Mouse (Mus musculus): ENCODE measurements around the gene Nfib. TPM values are rescaled to one million over a fixed set of nuclear protein-coding genes. Genes with fewer than 3 reads are reported as not detected.
A peak's percentile ranks its signal among the peaks of the same experiment; 100 is the strongest.

Nfib gene
- polyA plus RNA-seq, 2 experiments, result 57.3 to 126 TPM

GRCm38 (mm10) chr4:82359110-82359509 is 346.4 kb downstream of the Nfib start:
- H3K36me3 ChIP-seq (ENCODE audit: control insufficient read depth, insufficient read depth, low read length), result peaks cover 29% of the 10 kb centered on the region
- H3K4me1 ChIP-seq (ENCODE audit: control insufficient read depth, insufficient read depth, low read length), result peaks cover 10% of the 10 kb centered on the region; the same call in 1 of the 2 replicates
- no peak overlapping the region for H3K4me2 ChIP-seq (replicated peaks; ENCODE audit: low read depth, low read length, severe bottlenecking)
- no peaks in the 10 kb centered on the region for H3K27me3 ChIP-seq (ENCODE audit: control insufficient read depth, insufficient read depth, low read length)
- ATAC-seq (ENCODE audit: low FRiP score, low read depth) (no peak), DNase-seq (ENCODE audit: low spot score) (no peak)
- TF ChIP-seq POLR2A (IDR thresholded peaks at IDR 0.05; ENCODE audit: borderline replicate concordance, extremely low read depth, insufficient read depth, insufficient read length), result no peak
- 91% methylated on average over 3 of the region's 3 CpGs for WGBS
- H3K27ac ChIP-seq (replicated peaks; ENCODE audit: low read depth, low read length), result no peak overlapping the region
- H3K9ac ChIP-seq (ENCODE audit: low read depth, low read length, severe bottlenecking), result no peak overlapping the region
- no peaks in the 10 kb centered on the region for H3K9me3 ChIP-seq (ENCODE audit: control insufficient read depth, low read length)
- no peak overlapping the region for H3K4me3 ChIP-seq (replicated peaks; ENCODE audit: low read length)

DNA sequence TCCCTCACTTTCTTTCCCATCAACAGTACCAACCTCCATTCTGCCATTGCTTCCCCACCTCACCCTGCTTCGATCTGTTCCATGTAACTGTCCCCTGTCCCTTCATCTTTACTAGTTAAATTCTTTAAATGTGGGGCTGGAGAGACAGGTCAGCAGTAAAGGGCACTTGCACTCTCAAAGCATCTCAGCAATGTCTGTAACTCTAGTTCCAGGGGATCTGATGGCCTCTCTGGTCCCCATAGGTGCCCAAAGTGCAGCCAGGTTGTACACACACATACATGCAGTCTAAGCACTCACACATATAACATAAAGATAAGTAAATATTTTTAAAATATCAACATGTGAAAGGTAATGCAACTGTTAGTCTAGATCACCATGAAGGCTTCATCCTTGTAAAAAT is 356.5 kb downstream of the Nfib start:
- Histone ChIP-seq H3K27ac (replicated peaks; ENCODE audit: low read depth, low read length) (no peak overlapping the region), H3K9ac (ENCODE audit: low read depth, low read length, severe bottlenecking) (no peak overlapping the region), H3K36me3 (ENCODE audit: control insufficient read depth, insufficient read depth, low read length) (peaks cover 50% of the 10 kb centered on the region), H3K4me1 (ENCODE audit: control insufficient read depth, insufficient read depth, low read length) (peaks cover 15% of the 10 kb centered on the region), H3K27me3 (ENCODE audit: control insufficient read depth, insufficient read depth, low read length) (no peaks in the 10 kb centered on the region), H3K4me3 (replicated peaks; ENCODE audit: low read length) (no peak overlapping the region), H3K9me3 (ENCODE audit: control insufficient read depth, low read length) (no peaks in the 10 kb centered on the region), H3K4me2 (replicated peaks; ENCODE audit: low read depth, low read length, severe bottlenecking) (no peak overlapping the region)
- DNase-seq (ENCODE audit: low spot score), result no peak
- no peak for TF ChIP-seq POLR2A (IDR thresholded peaks at IDR 0.05; ENCODE audit: borderline replicate concordance, extremely low read depth, insufficient read depth, insufficient read length)
- WGBS, result 97% methylated on average over 1 of the region's 1 CpGs
- no peak for ATAC-seq (ENCODE audit: low FRiP score, low read depth)

DNA sequence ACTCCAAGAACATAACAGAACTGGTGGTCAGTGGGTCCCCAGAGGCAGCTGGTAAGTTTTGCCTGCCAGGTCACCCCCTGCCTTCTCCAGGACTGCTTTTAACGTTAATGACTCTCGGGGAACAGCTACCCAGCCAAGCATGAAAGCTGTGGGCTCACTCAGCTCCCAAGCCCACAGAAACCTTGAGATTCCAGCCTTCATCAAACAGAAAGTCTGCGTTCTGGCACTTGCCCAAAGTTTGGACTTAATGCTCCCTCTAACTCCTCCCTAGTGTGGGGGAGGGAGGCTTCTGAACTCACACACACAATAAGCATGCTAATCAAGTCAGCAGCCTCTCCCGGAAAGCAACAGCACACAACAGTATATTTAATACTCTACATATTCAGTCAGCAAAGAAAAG is 360.8 kb downstream of the Nfib start:
- TF ChIP-seq POLR2A (IDR thresholded peaks at IDR 0.05; ENCODE audit: borderline replicate concordance, extremely low read depth, insufficient read depth, insufficient read length), result no peak

GRCm38 (mm10) chr4:82344224-82344623 is 361.3 kb downstream of the Nfib start:
- H3K4me2 ChIP-seq (replicated peaks; ENCODE audit: low read depth, low read length, severe bottlenecking), result 0 out of 2 replicates have a peak overlapping the region, but pooled peaks have one; percentile 13
- no peak for ATAC-seq (ENCODE audit: low FRiP score, low read depth)
- peak overlapping the region; percentile 74; the same call in 1 of the 2 replicates for H3K27ac ChIP-seq (replicated peaks; ENCODE audit: low read depth, low read length)
- H3K9me3 ChIP-seq (ENCODE audit: control insufficient read depth, low read length), result no peaks in the 10 kb centered on the region
- H3K36me3 ChIP-seq (ENCODE audit: control insufficient read depth, insufficient read depth, low read length), result peaks cover 38% of the 10 kb centered on the region
- H3K27me3 ChIP-seq (ENCODE audit: control insufficient read depth, insufficient read depth, low read length), result no peaks in the 10 kb centered on the region
- H3K4me3 ChIP-seq (replicated peaks; ENCODE audit: low read length), result no peak overlapping the region
- DNase-seq (ENCODE audit: low spot score), result no peak
- no peak for TF ChIP-seq POLR2A (IDR thresholded peaks at IDR 0.05; ENCODE audit: borderline replicate concordance, extremely low read depth, insufficient read depth, insufficient read length)
- H3K9ac ChIP-seq (ENCODE audit: low read depth, low read length, severe bottlenecking), result no peak overlapping the region
- 42% methylated on average over 6 of the region's 6 CpGs for WGBS
- H3K4me1 ChIP-seq (ENCODE audit: control insufficient read depth, insufficient read depth, low read length), result peaks cover 29% of the 10 kb centered on the region

More for the DNA sequence above, 360.8 kb downstream of the Nfib start:
- peak; percentile 45; the same call in 1 of the 2 replicates for ATAC-seq (ENCODE audit: low FRiP score, low read depth)
- no peak overlapping the region for H3K4me3 ChIP-seq (replicated peaks; ENCODE audit: low read length)
- peak; percentile 84 for DNase-seq (ENCODE audit: low spot score)
- H3K4me1 ChIP-seq (ENCODE audit: control insufficient read depth, insufficient read depth, low read length), result peaks cover 24% of the 10 kb centered on the region
- H3K36me3 ChIP-seq (ENCODE audit: control insufficient read depth, insufficient read depth, low read length), result peaks cover 40% of the 10 kb centered on the region
- peak overlapping the region; percentile 74 for H3K27ac ChIP-seq (replicated peaks; ENCODE audit: low read depth, low read length)
- H3K27me3 ChIP-seq (ENCODE audit: control insufficient read depth, insufficient read depth, low read length), result no peaks in the 10 kb centered on the region
- H3K9ac ChIP-seq (ENCODE audit: low read depth, low read length, severe bottlenecking), result peak overlapping the region; percentile 21; the same call in 1 of the 2 replicates
- 0 out of 2 replicates have a peak overlapping the region, but pooled peaks have one; percentile 13 for H3K4me2 ChIP-seq (replicated peaks; ENCODE audit: low read depth, low read length, severe bottlenecking)
- 9% methylated on average over 4 of the region's 4 CpGs for WGBS
- H3K9me3 ChIP-seq (ENCODE audit: control insufficient read depth, low read length), result no peaks in the 10 kb centered on the region

GRCm38 (mm10) chr4:82338930-82339329 is 366.6 kb downstream of the Nfib start:
- no peak overlapping the region for H3K4me2 ChIP-seq (replicated peaks; ENCODE audit: low read depth, low read length, severe bottlenecking)
- H3K9ac ChIP-seq (ENCODE audit: low read depth, low read length, severe bottlenecking), result no peak overlapping the region
- H3K27me3 ChIP-seq (ENCODE audit: control insufficient read depth, insufficient read depth, low read length), result no peaks in the 10 kb centered on the region
- H3K9me3 ChIP-seq (ENCODE audit: control insufficient read depth, low read length), result no peaks in the 10 kb centered on the region
- no peak for TF ChIP-seq POLR2A (IDR thresholded peaks at IDR 0.05; ENCODE audit: borderline replicate concordance, extremely low read depth, insufficient read depth, insufficient read length)
- 0 out of 2 replicates have a peak, but pooled peaks have one; percentile 2 for ATAC-seq (ENCODE audit: low FRiP score, low read depth)
- DNase-seq (ENCODE audit: low spot score), result no peak
- H3K27ac ChIP-seq (replicated peaks; ENCODE audit: low read depth, low read length), result peak overlapping the region; percentile 44
- WGBS, result 70% methylated on average over 6 of the region's 6 CpGs
- H3K4me3 ChIP-seq (replicated peaks; ENCODE audit: low read length), result no peak overlapping the region
- peaks cover 9% of the 10 kb centered on the region for H3K36me3 ChIP-seq (ENCODE audit: control insufficient read depth, insufficient read depth, low read length)
- peaks cover 26% of the 10 kb centered on the region for H3K4me1 ChIP-seq (ENCODE audit: control insufficient read depth, insufficient read depth, low read length)

All from limb, embryonic 14.5 days (tissue).